Mouse (Mus musculus) hindbrain, embryonic 13.5 days (tissue): Measurements from ENCODE around the gene Rps12-ps3. TPM values are rescaled to one million over a fixed set of nuclear protein-coding genes. Genes with fewer than 3 reads are reported as not detected.

Experiments
- ATAC-seq: fragments of 200-750 bp; cut with Nextera tagmentation; 2 replicates; pipeline ENCODE4 v1.8.0; 2017; ENCODE audit warnings: moderate TSS enrichment; ENCODE audit not compliant: low FRiP score
- H3K27ac ChIP-seq: fragments of 300-500 bp; sonication (generic); 2 replicates; pipeline ENCODE4 v1.5.1; 2015; ENCODE audit warnings: inconsistent platforms, mild to moderate bottlenecking, moderate library complexity
- H3K27me3 ChIP-seq: fragments of 300-500 bp; sonication (generic); 2 replicates; pipeline ENCODE4 v1.6.1; 2015; ENCODE audit warnings: mild to moderate bottlenecking, inconsistent platforms
- H3K36me3 ChIP-seq: fragments of 300-500 bp; sonication (generic); 2 replicates; pipeline ENCODE4 v1.6.1; 2015; ENCODE audit warnings: mild to moderate bottlenecking, inconsistent platforms
- H3K4me1 ChIP-seq: fragments of 300-500 bp; sonication (generic); replicated peaks from 2 replicates; pipeline ENCODE4 v1.6.1; 2015; ENCODE audit warnings: inconsistent platforms
- H3K4me2 ChIP-seq: fragments of 300-500 bp; sonication (generic); 2 replicates; pipeline ENCODE4 v1.6.1; 2015; ENCODE audit warnings: inconsistent platforms, mild to moderate bottlenecking, moderate library complexity
- H3K4me3 ChIP-seq: fragments of 300-500 bp; sonication (generic); 2 replicates; pipeline ENCODE4 v1.5.1; 2015; ENCODE audit warnings: mild to moderate bottlenecking, inconsistent platforms
- H3K9ac ChIP-seq: fragments of 300-500 bp; sonication (generic); 2 replicates; pipeline ENCODE4 v1.6.1; 2015; ENCODE audit warnings: mild to moderate bottlenecking, inconsistent platforms
- H3K9me3 ChIP-seq: fragments of 300-500 bp; sonication (generic); 2 replicates; pipeline ENCODE4 v1.6.1; 2016; ENCODE audit warnings: inconsistent platforms
- WGBS: fragments of 180-500 bp; shearing (Covaris S2); methylation state at CpG from one replicate; pipeline ENCODE4 v1.1.7; 2015; 5-methylcytosine and 5-hydroxymethylcytosine counted together
- polyA plus RNA-seq: library from polyadenylated mRNA; unstranded; fragments of >200 nt; fragmentation: Nextera tagmentation; extraction: Ambion mirVana; gene quantifications from 2 replicates; pipeline ENCODE4 v1.2.1, GENCODE M21; 2015

Gene Rps12-ps3
- 5.4 and 8.9 TPM in 2 replicates for polyA plus RNA-seq

GRCm38 (mm10) chr19:59321990-59322389 lies at the start of gene Rps12-ps3:
Gene Rps12-ps3 (plus strand): TSS chr19:59322290.
- Histone ChIP-seq H3K27me3 (no peaks in the 10 kb centered on the region), H3K27ac (no peak within 1 kb of the TSS), H3K4me2 (no peak within 1 kb of the TSS), H3K9ac (no peak within 1 kb of the TSS), H3K36me3 (0 out of 2 replicates have a peak, but pooled peaks cover 3% of the 10 kb centered on the region), H3K4me3 (no peak within 1 kb of the TSS), H3K9me3 (no peaks in the 10 kb centered on the region), H3K4me1 (no peaks in the 10 kb centered on the region)
- 97% methylated on average over 12 of the region's 14 CpGs for WGBS
- no peak for ATAC-seq

DNA sequence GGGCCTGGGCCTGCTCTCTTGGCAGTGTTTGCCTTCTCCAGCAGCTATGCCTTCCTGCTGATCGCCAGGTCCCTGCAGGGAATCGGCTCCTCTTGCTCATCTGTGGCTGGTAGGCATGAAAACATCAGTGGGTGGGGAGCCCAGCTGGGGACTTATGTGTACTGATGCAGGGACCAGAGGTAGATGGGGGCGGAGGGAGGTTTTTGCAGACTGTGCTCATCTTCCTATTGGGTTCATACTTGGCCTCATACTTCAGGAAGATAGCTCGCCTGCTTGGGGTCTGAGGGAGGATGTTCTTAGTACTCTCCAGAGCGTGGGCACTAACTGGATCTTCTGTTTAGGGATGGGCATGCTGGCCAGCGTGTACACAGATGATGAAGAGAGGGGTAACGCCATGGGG lies 48.9 kb upstream of the Rps12-ps3 start:
- 86% methylated on average over 7 of the region's 7 CpGs for WGBS
- H3K27ac ChIP-seq = no peak overlapping the region

GRCm38 (mm10) chr19:59276354-59276753 lies 45.7 kb upstream of the Rps12-ps3 start:
- 0 out of 2 replicates have a peak, but pooled peaks have one; percentile 24 for ATAC-seq
- no peaks in the 10 kb centered on the region for H3K9me3 ChIP-seq
- no peak overlapping the region for H3K4me3 ChIP-seq
- 74% methylated on average over 7 of the region's 7 CpGs for WGBS
- no peak overlapping the region for H3K4me2 ChIP-seq
- peaks cover 5% of the 10 kb centered on the region; the same call in 1 of the 2 replicates for H3K36me3 ChIP-seq
- no peaks in the 10 kb centered on the region for H3K27me3 ChIP-seq
- H3K27ac ChIP-seq = no peak overlapping the region
- H3K9ac ChIP-seq = no peak overlapping the region
- H3K4me1 ChIP-seq = peaks cover 13% of the 10 kb centered on the region; the same call in 1 of the 2 replicates

More for the DNA sequence above, 48.9 kb upstream of the Rps12-ps3 start:
- Histone ChIP-seq H3K36me3 (no peaks in the 10 kb centered on the region), H3K27me3 (no peaks in the 10 kb centered on the region), H3K9me3 (no peaks in the 10 kb centered on the region), H3K4me2 (no peak overlapping the region), H3K4me3 (no peak overlapping the region), H3K4me1 (peaks cover 17% of the 10 kb centered on the region; the same call in 1 of the 2 replicates), H3K9ac (no peak overlapping the region)
- no peak for ATAC-seq

GRCm38 (mm10) chr19:59280841-59281240 lies 41.2 kb upstream of the Rps12-ps3 start:
- Histone ChIP-seq H3K36me3 (peaks cover 5% of the 10 kb centered on the region; the same call in 1 of the 2 replicates), H3K4me1 (peaks cover 13% of the 10 kb centered on the region; the same call in 1 of the 2 replicates), H3K4me2 (no peak overlapping the region), H3K27ac (no peak overlapping the region), H3K9me3 (no peaks in the 10 kb centered on the region), H3K9ac (no peak overlapping the region), H3K27me3 (no peaks in the 10 kb centered on the region), H3K4me3 (no peak overlapping the region)
- no peak for ATAC-seq

DNA sequence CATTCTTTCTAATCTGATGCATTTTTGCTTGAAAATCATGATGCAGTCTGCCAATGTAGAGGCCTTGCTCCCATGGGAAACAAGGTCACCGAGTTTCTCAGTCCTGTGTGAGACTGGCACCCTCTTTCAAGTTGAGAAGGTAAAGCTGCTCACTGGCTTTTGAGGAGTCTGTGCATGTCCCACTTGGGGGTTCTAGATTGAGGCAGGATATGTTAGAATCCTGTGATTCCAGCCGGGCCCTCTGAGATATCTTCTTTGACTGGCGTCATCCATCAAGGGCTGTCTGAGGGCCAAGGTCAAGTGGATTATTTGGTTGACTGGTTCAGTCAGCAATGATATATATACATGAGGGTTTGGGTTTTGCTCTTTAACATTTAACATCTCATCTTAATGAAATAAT lies 40.1 kb upstream of the Rps12-ps3 start:
- H3K9ac ChIP-seq = no peak overlapping the region
- H3K27me3 ChIP-seq = no peaks in the 10 kb centered on the region
- no peak overlapping the region for H3K4me2 ChIP-seq
- no peak overlapping the region for H3K27ac ChIP-seq
- peaks cover 1% of the 10 kb centered on the region; the same call in 1 of the 2 replicates for H3K4me1 ChIP-seq
- no peak overlapping the region for H3K4me3 ChIP-seq
- no peak for ATAC-seq
- H3K36me3 ChIP-seq = peaks cover 5% of the 10 kb centered on the region
- 86% methylated on average over 3 of the region's 3 CpGs for WGBS
- H3K9me3 ChIP-seq = no peaks in the 10 kb centered on the region

DNA sequence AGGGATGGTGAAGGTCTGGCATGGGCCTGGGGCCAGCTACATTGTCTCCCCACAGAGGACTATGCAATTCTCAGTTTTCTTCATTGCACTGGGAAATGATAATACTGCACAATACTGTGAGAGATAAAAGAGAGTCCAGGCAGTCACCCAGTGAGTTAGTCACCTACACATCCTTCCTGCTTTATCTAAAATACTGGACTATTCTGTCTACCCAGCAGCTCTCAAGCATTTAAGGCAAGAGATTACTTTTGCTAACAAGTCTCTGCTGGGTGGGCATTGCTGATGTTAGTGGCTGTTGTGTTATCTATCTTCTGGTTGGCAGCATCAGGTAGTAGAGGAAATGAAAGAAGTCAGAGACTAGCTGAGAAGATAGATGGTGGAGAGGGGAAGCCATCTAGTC lies 33.0 kb upstream of the Rps12-ps3 start:
- Histone ChIP-seq H3K27ac (no peak overlapping the region), H3K9ac (no peak overlapping the region), H3K4me1 (no peaks in the 10 kb centered on the region), H3K4me3 (no peak overlapping the region), H3K36me3 (no peaks in the 10 kb centered on the region; the same call in 1 of the 2 replicates), H3K27me3 (no peaks in the 10 kb centered on the region), H3K9me3 (no peaks in the 10 kb centered on the region), H3K4me2 (no peak overlapping the region)
- ATAC-seq = no peak

GRCm38 (mm10) chr19:59289811-59290210 lies 32.3 kb upstream of the Rps12-ps3 start:
- H3K4me1 ChIP-seq = no peaks in the 10 kb centered on the region
- H3K4me2 ChIP-seq = no peak overlapping the region
- no peak for ATAC-seq
- 87% methylated on average over 6 of the region's 6 CpGs for WGBS
- H3K9ac ChIP-seq = no peak overlapping the region
- H3K9me3 ChIP-seq = no peaks in the 10 kb centered on the region
- no peaks in the 10 kb centered on the region; the same call in 1 of the 2 replicates for H3K36me3 ChIP-seq
- peak overlapping the region; percentile 23; the same call in 1 of the 2 replicates for H3K27ac ChIP-seq
- H3K4me3 ChIP-seq = no peak overlapping the region
- no peaks in the 10 kb centered on the region for H3K27me3 ChIP-seq

DNA sequence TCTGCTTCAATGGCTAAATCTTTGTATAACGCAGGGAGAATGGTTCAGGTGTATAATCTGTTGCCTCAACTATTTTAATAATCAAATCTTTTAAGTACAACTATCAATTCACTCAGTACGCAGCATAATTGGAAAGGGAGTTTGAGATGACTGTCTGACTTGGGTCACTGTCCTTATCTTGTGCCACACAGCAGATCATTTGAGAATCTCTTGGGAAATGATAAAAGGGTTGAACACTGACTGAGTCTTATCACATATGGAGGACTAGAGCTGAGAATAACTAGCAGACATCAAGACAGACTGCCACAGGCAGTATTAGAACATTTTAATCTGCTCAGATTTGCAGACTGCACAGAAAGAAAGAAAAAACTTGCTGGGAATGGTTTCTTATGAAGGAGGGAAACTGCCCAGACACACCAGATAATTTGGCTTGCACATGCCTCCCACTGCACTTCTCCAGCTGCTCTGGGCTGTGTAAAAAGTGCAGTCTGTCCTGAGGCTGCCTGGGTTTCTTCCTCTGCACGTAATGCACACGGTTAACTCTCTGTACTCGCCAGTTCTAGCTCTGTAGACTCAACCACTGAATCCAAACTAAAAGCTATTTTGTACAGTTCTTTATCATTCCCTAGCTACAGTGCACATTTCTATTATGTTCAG lies 29.8 kb upstream of the Rps12-ps3 start:
- no peaks in the 10 kb centered on the region for H3K4me1 ChIP-seq
- no peak overlapping the region for H3K4me3 ChIP-seq
- no peaks in the 10 kb centered on the region for H3K9me3 ChIP-seq
- H3K27me3 ChIP-seq = no peaks in the 10 kb centered on the region
- WGBS = 94% methylated on average over 5 of the region's 5 CpGs
- 0 out of 2 replicates have a peak, but pooled peaks cover 3% of the 10 kb centered on the region for H3K36me3 ChIP-seq
- H3K27ac ChIP-seq = no peak overlapping the region
- H3K4me2 ChIP-seq = no peak overlapping the region
- no peak for ATAC-seq
- H3K9ac ChIP-seq = no peak overlapping the region

DNA sequence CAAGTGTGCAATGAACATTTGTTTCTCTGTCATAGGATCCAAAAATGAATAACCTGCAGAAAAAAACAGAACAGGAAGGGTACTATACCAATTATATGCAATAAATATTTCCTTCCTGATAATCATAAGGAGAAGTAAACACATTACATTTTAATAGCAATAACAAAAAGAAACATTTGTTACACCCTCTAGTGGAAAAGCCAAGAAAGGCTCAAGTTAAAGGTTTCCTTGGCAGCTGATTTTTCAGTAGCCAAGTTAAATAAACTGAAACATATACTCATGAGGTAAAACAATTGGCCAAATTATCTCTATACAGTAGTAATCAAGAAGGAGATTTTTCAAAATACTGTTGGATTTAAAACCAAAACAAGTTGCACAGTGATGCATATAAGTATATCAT lies 6.8 kb upstream of the Rps12-ps3 start:
- ATAC-seq = no peak
- Histone ChIP-seq H3K9me3 (no peaks in the 10 kb centered on the region), H3K27me3 (no peaks in the 10 kb centered on the region), H3K27ac (no peak overlapping the region), H3K4me1 (no peaks in the 10 kb centered on the region), H3K4me3 (no peak overlapping the region), H3K36me3 (0 out of 2 replicates have a peak, but pooled peaks cover 3% of the 10 kb centered on the region), H3K9ac (no peak overlapping the region), H3K4me2 (no peak overlapping the region)

GRCm38 (mm10) chr19:59316571-59316970 lies 5.5 kb upstream of the Rps12-ps3 start:
- H3K27ac ChIP-seq = no peak overlapping the region
- no peak overlapping the region for H3K9ac ChIP-seq
- H3K4me1 ChIP-seq = no peaks in the 10 kb centered on the region
- 0 out of 2 replicates have a peak, but pooled peaks cover 3% of the 10 kb centered on the region for H3K36me3 ChIP-seq
- no peak overlapping the region for H3K4me2 ChIP-seq
- H3K4me3 ChIP-seq = no peak overlapping the region
- no peaks in the 10 kb centered on the region for H3K27me3 ChIP-seq
- H3K9me3 ChIP-seq = no peaks in the 10 kb centered on the region
- ATAC-seq = no peak

DNA sequence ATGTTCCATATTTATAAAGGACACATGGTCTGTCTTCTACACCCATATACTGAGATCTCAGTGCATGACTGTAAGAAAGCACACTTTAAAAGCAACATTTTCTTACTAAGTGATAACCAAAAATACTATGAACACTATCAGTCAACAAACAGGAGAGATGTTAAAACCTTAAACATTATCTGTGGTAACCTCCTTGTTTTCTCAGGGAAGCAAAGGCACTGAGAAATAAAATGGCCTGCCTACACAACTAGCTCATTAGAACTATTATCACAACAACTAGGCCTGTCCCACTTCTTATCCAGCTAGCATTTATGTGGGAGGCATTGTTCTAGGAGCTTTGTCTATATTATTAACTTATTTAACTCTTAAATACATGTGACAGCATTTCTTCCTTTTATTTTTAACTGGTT lies 8.7 kb downstream of the Rps12-ps3 start:
- H3K4me1 ChIP-seq = no peaks in the 10 kb centered on the region
- H3K4me2 ChIP-seq = no peak overlapping the region
- ATAC-seq = no peak
- no peaks in the 10 kb centered on the region for H3K36me3 ChIP-seq
- no peak overlapping the region for H3K9ac ChIP-seq
- H3K27me3 ChIP-seq = no peaks in the 10 kb centered on the region
- H3K27ac ChIP-seq = no peak overlapping the region
- no peak overlapping the region for H3K4me3 ChIP-seq
- H3K9me3 ChIP-seq = no peaks in the 10 kb centered on the region

GRCm38 (mm10) chr19:59336655-59337054 lies 14.6 kb downstream of the Rps12-ps3 start:
- Histone ChIP-seq H3K4me1 (peaks cover 7% of the 10 kb centered on the region), H3K4me3 (no peak overlapping the region), H3K4me2 (no peak overlapping the region), H3K9me3 (no peaks in the 10 kb centered on the region), H3K27ac (no peak overlapping the region), H3K27me3 (no peaks in the 10 kb centered on the region), H3K36me3 (no peaks in the 10 kb centered on the region), H3K9ac (no peak overlapping the region)
- 98% methylated on average over 1 of the region's 1 CpGs for WGBS
- ATAC-seq = no peak
